Mouse (Mus musculus): Measurements from ENCODE around the gene Dok4.

DNA sequence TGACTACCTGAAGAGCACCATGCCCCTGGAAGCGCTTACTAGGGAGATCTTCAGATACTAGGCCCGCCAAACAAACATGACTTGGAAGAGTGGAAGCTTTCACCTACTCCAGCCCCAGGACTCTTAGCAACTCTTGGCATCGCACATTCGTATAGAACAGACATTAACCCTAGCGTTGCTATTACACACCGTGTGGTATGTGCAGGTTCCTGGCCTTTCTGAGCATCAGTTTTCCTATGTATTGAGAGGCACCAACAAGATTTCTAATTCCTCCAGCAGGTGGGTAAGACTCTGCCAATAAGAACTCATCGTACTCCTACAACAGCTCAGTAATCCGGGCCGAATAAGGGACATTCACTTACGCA, 40.8 kb upstream of the Dok4 start:
- no peak for TF ChIP-seq GATA1 (IDR thresholded peaks at IDR 0.05; ENCODE audit: low read length)
- no peak for TF ChIP-seq TAL1 (IDR thresholded peaks at IDR 0.05; ENCODE audit: low read length)

All from erythroblast, embryonic 14.5 days (primary cell).